Mouse (Mus musculus) left cerebral cortex, postnatal 25 days (tissue): ENCODE measurements at regions not wholly inside any gene's neighbourhood (a gene's known extent, or its start where the extent isn't known, plus 50 kb on each side); places are given as distances from the start of the nearest gene placed in this dataset.

Source experiments
- DNase-seq, 2 experiments: peaks; one replicate each; pipeline ENCODE4 v3.0.0; 2022; ENCODE audit warnings: low spot score in 2 of 2, mixed read lengths in 1 of 2
- intact Hi-C: fragments of 180-260 bp; cut with DNase I; formaldehyde crosslinking; loops from one replicate; pipeline ENCODE4 v1.15.1; 2025

DNA sequence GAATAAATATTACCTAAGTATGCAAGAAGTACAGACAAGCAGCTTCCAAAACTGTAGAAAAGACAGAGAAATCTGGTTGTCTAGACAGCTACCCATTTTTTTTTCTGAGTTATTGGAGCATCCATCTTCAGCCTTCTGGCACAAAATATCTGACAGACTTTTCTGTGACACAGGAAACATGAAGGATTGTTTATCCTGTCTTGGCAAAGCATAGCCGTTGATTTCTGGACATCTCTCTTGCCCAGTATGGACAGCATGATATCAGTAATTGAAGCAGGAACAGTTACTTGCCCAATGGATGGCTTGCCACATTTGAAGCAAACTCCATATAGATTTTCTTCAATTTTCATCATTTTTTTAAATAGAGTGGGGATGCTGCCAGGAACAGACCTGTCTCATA is 96.1 kb upstream of the Naaladl2 start:
- DNase-seq = no peak
- intact Hi-C loops = no loop called here

DNA sequence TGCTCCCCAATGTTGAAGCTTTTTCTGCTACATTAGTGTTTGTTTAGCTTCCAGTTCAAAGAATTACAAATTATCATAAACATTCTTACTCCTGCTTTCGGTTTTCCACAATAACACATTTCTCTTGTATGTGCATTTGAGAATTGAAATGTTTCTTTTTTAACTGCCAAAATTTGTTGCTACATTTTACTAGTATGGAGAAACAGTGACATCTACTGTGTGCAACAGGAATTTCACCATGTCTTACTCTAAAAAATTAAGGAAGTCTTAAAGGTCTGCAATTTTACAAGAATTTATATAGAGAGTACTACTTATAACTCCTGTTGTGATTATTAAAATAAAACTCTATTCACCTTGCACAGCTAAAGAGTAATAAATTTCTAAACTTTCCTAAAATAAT is 76.5 kb upstream of the Naaladl2 start:
- intact Hi-C loops = no loop called here
- DNase-seq = no peak

DNA sequence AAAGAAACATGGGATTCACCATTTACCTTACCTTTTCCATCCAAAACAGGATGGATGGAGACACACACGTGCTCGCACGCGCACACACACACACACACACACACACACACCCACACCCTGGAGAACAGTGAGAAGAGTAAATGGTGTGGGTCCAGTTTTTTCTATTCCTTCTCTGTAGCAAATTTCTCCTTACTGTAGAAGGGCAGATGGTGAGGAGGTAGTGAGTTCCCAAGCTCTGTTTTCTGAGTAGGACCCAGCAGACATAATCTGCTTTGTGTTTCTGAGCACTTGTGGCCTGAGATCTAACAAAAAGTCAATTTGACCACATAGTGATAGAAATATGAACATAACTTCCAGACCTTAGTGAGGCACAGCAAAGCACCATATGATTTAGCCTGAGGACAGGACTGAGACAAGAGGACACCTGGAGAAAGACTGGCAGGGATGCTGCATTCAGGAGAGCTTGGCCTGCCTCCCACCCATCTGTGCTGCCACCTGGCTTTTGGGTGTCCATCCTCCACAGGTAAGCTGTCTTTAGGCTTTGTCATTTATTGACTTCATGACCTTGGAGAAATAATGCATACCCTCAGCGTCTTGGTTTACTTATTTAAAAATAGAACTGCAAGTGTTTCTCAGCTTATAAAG is 64.1 kb upstream of the Naaladl2 start:
- DNase-seq = peak; percentile 10 to 74
- intact Hi-C loops = no loop called here
